Mouse (Mus musculus): ENCODE results near the gene Tlcd1.

DNA sequence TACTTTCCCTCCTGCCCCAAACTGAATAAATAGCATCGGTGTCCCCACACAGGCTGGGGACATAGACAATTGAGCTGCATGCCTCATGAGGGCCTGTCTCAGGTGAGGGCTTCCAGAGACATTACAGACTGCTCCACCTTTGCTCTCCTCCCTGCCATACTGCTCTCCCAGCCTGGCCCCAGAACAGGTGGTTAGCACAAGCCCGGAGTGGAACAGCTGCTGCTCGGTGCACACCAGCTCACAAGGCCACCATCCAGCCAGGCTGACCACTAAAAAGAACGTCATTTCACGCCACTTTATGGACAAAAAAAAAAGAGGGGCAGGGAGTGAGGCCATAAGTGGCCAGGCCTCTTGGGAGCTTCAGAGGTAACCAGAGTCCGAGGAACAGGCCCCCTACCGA lies 30.7 kb downstream of the Tlcd1 start:
- TF ChIP-seq CTCF (IDR thresholded peaks at IDR 0.05; ENCODE audit: low read depth) (no peak), EP300 (IDR thresholded peaks at IDR 0.05; ENCODE audit: low read depth) (no peak)

Data from liver, embryonic 14.5 days (tissue).